Mouse (Mus musculus) erythroblast, embryonic 14.5 days (primary cell): ENCODE results near the gene Fam104a.

ENCODE experiments used
- GATA1 ChIP-seq: IDR thresholded peaks from 2 replicates; pipeline ENCODE4 v1.6.1; 2012; ENCODE audit warnings: low read length, inconsistent platforms, mixed read lengths
- TAL1 ChIP-seq: IDR thresholded peaks from 3 replicates; pipeline ENCODE4 v1.6.1; 2012; ENCODE audit warnings: low read length, inconsistent platforms, mixed read lengths

GRCm38 (mm10) chr11:113684707-113685426 is 912 bp upstream of the Fam104a start:
- TF ChIP-seq GATA1 = no peak
- TF ChIP-seq TAL1 = no peak
